Mouse (Mus musculus) olfactory bulb, adult 2 months (tissue): ENCODE measurements around the gene Fntb.

Source experiments
- CTCF ChIP-seq: fragments of 200-500 bp; IDR thresholded peaks from 2 replicates; pipeline ENCODE4 v1.5.1; 2012; ENCODE audit warnings: low read depth, mild to moderate bottlenecking, low read length, moderate library complexity; ENCODE audit not compliant: insufficient read depth
- POLR2A ChIP-seq: fragments of 200-500 bp; IDR thresholded peaks from 2 replicates; pipeline ENCODE4 v1.6.1; 2012; ENCODE audit warnings: mild to moderate bottlenecking, low read depth, low read length, moderate library complexity; ENCODE audit not compliant: insufficient read depth

- no peak for TF ChIP-seq CTCF
- TF ChIP-seq POLR2A: no peak
Observed at GRCm38 (mm10) chr12:76840081-76840480, 74.7 kb downstream of the Fntb start.
